Mouse (Mus musculus): ENCODE results near the gene Arl5c. TPM values are rescaled to one million over a fixed set of nuclear protein-coding genes. Genes with fewer than 3 reads are reported as not detected.
A peak's percentile ranks its signal among the peaks of the same experiment; 100 is the strongest.

Arl5c gene
- polyA plus RNA-seq, 1 experiment from 2014 or later, result 6.2 TPM

GRCm38 (mm10) chr11:98011716-98012115 lies 15.7 kb upstream of the Arl5c start:
- Histone ChIP-seq H3K9ac (ENCODE audit: low read length) (no peak overlapping the region), H3K9me3 (ENCODE audit: control insufficient read depth, low read length) (no peaks in the 10 kb centered on the region), H3K4me1 (replicated peaks; ENCODE audit: control insufficient read depth, insufficient read depth, low read length) (no peaks in the 10 kb centered on the region; the same call in 1 of the 2 replicates), H3K27ac (ENCODE audit: low read length) (no peak overlapping the region), H3K27me3 (ENCODE audit: control insufficient read depth, insufficient read depth, low read depth, low read length) (no peaks in the 10 kb centered on the region), H3K4me3 (ENCODE audit: low read length) (no peak overlapping the region), H3K36me3 (ENCODE audit: control insufficient read depth, insufficient read depth, low read length) (no peaks in the 10 kb centered on the region), H3K4me2 (ENCODE audit: low read depth, low read length) (no peak overlapping the region)
- ATAC-seq (ENCODE audit: low read depth), result no peak
- WGBS, result 55% methylated on average over 9 of the region's 9 CpGs

- Histone ChIP-seq H3K4me1 (replicated peaks; ENCODE audit: control insufficient read depth, insufficient read depth, low read length) (peaks cover 12% of the 10 kb centered on the region), H3K9me3 (ENCODE audit: control insufficient read depth, low read length) (no peaks in the 10 kb centered on the region), H3K9ac (ENCODE audit: low read length) (no peak overlapping the region), H3K27ac (ENCODE audit: low read length) (no peak overlapping the region), H3K36me3 (ENCODE audit: control insufficient read depth, insufficient read depth, low read length) (peaks cover 2% of the 10 kb centered on the region; the same call in 1 of the 2 replicates), H3K4me3 (ENCODE audit: low read length) (no peak overlapping the region), H3K4me2 (ENCODE audit: low read depth, low read length) (no peak overlapping the region), H3K27me3 (ENCODE audit: control insufficient read depth, insufficient read depth, low read depth, low read length) (no peaks in the 10 kb centered on the region)
- ATAC-seq (ENCODE audit: low read depth), result no peak
- WGBS, result 66% methylated on average over 11 of the region's 11 CpGs
Measured at GRCm38 (mm10) chr11:98008087-98008486, 12.1 kb upstream of the Arl5c start.

- Histone ChIP-seq H3K27me3 (ENCODE audit: control insufficient read depth, insufficient read depth, low read depth, low read length) (peaks cover 6% of the 10 kb centered on the region), H3K27ac (ENCODE audit: low read length) (no peak overlapping the region), H3K4me2 (ENCODE audit: low read depth, low read length) (no peak overlapping the region), H3K36me3 (ENCODE audit: control insufficient read depth, insufficient read depth, low read length) (peaks cover 2% of the 10 kb centered on the region; the same call in 1 of the 2 replicates), H3K9ac (ENCODE audit: low read length) (no peak overlapping the region), H3K9me3 (ENCODE audit: control insufficient read depth, low read length) (no peaks in the 10 kb centered on the region), H3K4me1 (replicated peaks; ENCODE audit: control insufficient read depth, insufficient read depth, low read length) (peaks cover 16% of the 10 kb centered on the region), H3K4me3 (ENCODE audit: low read length) (no peak overlapping the region)
- ATAC-seq (ENCODE audit: low read depth), result no peak
- WGBS, result 81% methylated on average over 10 of the region's 10 CpGs
Measured at GRCm38 (mm10) chr11:98005686-98006085, 9.7 kb upstream of the Arl5c start.

DNA sequence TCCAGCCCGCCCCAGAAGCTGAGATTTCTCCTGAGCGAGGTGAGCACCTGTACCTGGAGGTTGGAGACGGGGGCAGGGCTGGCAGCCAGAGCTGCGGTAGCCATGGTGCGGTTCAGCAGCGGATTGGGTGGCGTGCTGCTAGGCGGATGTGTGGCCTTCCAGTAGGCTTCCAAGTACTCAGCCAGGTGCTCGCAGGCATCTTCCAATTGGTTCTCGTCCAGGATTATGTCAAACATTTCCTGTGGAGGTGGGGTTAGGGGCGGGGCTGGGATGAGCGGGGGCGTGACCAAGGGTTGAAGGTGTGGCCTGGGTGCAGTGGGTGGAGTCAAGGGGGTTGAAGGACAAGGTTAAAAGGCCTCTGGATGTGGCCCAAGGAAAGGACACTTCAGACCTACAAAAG lies 9.1 kb upstream of the Arl5c start:
- WGBS, result 38% methylated on average over 13 of the region's 13 CpGs
- no peaks in the 10 kb centered on the region for H3K9me3 ChIP-seq (ENCODE audit: control insufficient read depth, low read length)
- no peak overlapping the region for H3K9ac ChIP-seq (ENCODE audit: low read length)
- ATAC-seq (ENCODE audit: low read depth), result 0 out of 2 replicates have a peak, but pooled peaks have one; percentile 18
- H3K4me2 ChIP-seq (ENCODE audit: low read depth, low read length), result no peak overlapping the region
- H3K27ac ChIP-seq (ENCODE audit: low read length), result no peak overlapping the region
- no peak overlapping the region for H3K4me3 ChIP-seq (ENCODE audit: low read length)
- H3K36me3 ChIP-seq (ENCODE audit: control insufficient read depth, insufficient read depth, low read length), result peaks cover 2% of the 10 kb centered on the region; the same call in 1 of the 2 replicates
- H3K4me1 ChIP-seq (replicated peaks; ENCODE audit: control insufficient read depth, insufficient read depth, low read length), result peaks cover 16% of the 10 kb centered on the region
- peaks cover 6% of the 10 kb centered on the region for H3K27me3 ChIP-seq (ENCODE audit: control insufficient read depth, insufficient read depth, low read depth, low read length)

DNA sequence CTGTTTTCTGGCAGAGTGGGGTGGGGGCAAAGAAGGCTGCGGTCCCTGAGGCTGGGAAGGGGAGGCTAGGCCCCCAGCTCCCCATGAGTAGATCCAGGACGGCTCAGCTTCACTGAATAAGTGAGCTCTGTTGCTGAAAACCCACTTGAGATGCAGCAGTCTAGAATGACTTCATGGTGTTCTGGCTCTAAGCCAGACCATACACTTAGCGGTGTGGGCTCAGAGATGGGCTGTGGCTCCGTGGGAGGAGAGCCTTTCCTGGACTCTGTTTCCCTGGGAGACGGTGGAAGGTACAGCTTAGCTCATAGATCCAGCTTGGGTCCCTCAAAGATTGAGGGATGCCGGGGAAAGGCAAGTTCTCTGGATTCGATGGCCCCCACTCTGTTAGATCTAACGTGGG lies 8.2 kb upstream of the Arl5c start:
- H3K27me3 ChIP-seq (ENCODE audit: control insufficient read depth, insufficient read depth, low read depth, low read length), result peaks cover 6% of the 10 kb centered on the region
- H3K36me3 ChIP-seq (ENCODE audit: control insufficient read depth, insufficient read depth, low read length), result peaks cover 2% of the 10 kb centered on the region; the same call in 1 of the 2 replicates
- H3K4me2 ChIP-seq (ENCODE audit: low read depth, low read length), result no peak overlapping the region
- H3K9me3 ChIP-seq (ENCODE audit: control insufficient read depth, low read length), result no peaks in the 10 kb centered on the region
- no peak overlapping the region for H3K9ac ChIP-seq (ENCODE audit: low read length)
- ATAC-seq (ENCODE audit: low read depth), result peak; percentile 26; the same call in 1 of the 2 replicates
- H3K27ac ChIP-seq (ENCODE audit: low read length), result no peak overlapping the region; the same call in 1 of the 2 replicates
- WGBS, result 58% methylated on average over 8 of the region's 8 CpGs
- peaks cover 16% of the 10 kb centered on the region for H3K4me1 ChIP-seq (replicated peaks; ENCODE audit: control insufficient read depth, insufficient read depth, low read length)
- no peak overlapping the region for H3K4me3 ChIP-seq (ENCODE audit: low read length)

GRCm38 (mm10) chr11:98003171-98003671 lies 7.2 kb upstream of the Arl5c start:
- ATAC-seq (ENCODE audit: low read depth), result peak; percentile 50; the same call in 1 of the 2 replicates
- Histone ChIP-seq H3K36me3 (ENCODE audit: control insufficient read depth, insufficient read depth, low read length) (peaks cover 2% of the 10 kb centered on the region; the same call in 1 of the 2 replicates), H3K27me3 (ENCODE audit: control insufficient read depth, insufficient read depth, low read depth, low read length) (peaks cover 6% of the 10 kb centered on the region), H3K27ac (ENCODE audit: low read length) (no peak overlapping the region), H3K4me1 (replicated peaks; ENCODE audit: control insufficient read depth, insufficient read depth, low read length) (peaks cover 16% of the 10 kb centered on the region), H3K4me3 (ENCODE audit: low read length) (peak overlapping the region; percentile 17; the same call in 1 of the 2 replicates), H3K4me2 (ENCODE audit: low read depth, low read length) (peak overlapping the region; percentile 38), H3K9ac (ENCODE audit: low read length) (peak overlapping the region; percentile 55), H3K9me3 (ENCODE audit: control insufficient read depth, low read length) (no peaks in the 10 kb centered on the region)
- WGBS, result 47% methylated on average over 17 of the region's 17 CpGs

DNA sequence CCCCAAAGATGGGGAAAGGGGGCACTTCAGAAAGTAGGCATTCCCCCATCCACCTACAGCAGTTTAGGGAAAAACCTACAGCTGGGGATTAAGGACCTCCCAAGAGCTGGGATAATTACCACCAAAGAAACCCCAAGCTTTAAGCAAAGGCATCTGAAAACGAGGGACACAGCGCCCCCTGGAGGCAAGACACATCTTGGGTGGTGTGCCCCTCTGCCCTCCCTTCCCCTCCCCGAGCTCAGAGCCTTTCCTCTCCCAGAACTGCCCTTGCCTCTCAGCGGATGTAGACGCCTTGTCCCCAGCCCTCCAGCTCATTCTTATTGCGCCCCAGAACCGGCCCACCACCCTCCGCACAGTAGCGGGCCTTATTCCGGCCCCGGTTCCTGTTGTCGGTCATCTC lies 6.6 kb upstream of the Arl5c start:
- peaks cover 16% of the 10 kb centered on the region for H3K4me1 ChIP-seq (replicated peaks; ENCODE audit: control insufficient read depth, insufficient read depth, low read length)
- peaks cover 2% of the 10 kb centered on the region; the same call in 1 of the 2 replicates for H3K36me3 ChIP-seq (ENCODE audit: control insufficient read depth, insufficient read depth, low read length)
- WGBS, result 26% methylated on average over 12 of the region's 12 CpGs
- peak overlapping the region; percentile 55 for H3K9ac ChIP-seq (ENCODE audit: low read length)
- no peak for ATAC-seq (ENCODE audit: low read depth)
- peaks cover 6% of the 10 kb centered on the region for H3K27me3 ChIP-seq (ENCODE audit: control insufficient read depth, insufficient read depth, low read depth, low read length)
- H3K4me3 ChIP-seq (ENCODE audit: low read length), result peak overlapping the region; percentile 17; the same call in 1 of the 2 replicates
- peak overlapping the region; percentile 38 for H3K4me2 ChIP-seq (ENCODE audit: low read depth, low read length)
- no peaks in the 10 kb centered on the region for H3K9me3 ChIP-seq (ENCODE audit: control insufficient read depth, low read length)
- no peak overlapping the region for H3K27ac ChIP-seq (ENCODE audit: low read length)

DNA sequence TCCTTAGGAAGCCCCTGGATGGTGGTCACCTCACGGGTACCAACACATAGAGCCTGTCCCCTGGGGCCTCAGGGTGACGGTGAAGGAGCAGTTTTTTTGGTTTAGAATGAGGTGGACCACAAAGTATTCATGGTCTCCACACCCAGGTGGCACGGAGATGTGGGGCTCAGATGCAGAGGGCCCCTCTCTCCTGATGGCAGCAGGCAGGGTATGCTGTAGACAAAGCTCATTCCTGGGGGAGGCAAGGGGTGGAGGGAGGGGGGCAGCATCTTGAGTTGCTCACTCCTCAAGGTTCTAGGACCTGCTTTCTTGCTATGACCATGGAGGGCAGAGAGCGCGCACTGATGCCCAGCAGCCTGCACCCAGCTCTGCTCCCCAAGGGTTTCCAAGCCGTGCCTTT lies 6.0 kb upstream of the Arl5c start:
- peaks cover 6% of the 10 kb centered on the region for H3K27me3 ChIP-seq (ENCODE audit: control insufficient read depth, insufficient read depth, low read depth, low read length)
- no peak overlapping the region for H3K4me3 ChIP-seq (ENCODE audit: low read length)
- no peak overlapping the region for H3K9ac ChIP-seq (ENCODE audit: low read length)
- no peaks in the 10 kb centered on the region for H3K9me3 ChIP-seq (ENCODE audit: control insufficient read depth, low read length)
- no peak for ATAC-seq (ENCODE audit: low read depth)
- H3K4me1 ChIP-seq (replicated peaks; ENCODE audit: control insufficient read depth, insufficient read depth, low read length), result peaks cover 16% of the 10 kb centered on the region
- H3K4me2 ChIP-seq (ENCODE audit: low read depth, low read length), result no peak overlapping the region
- no peak overlapping the region for H3K27ac ChIP-seq (ENCODE audit: low read length)
- WGBS, result 55% methylated on average over 6 of the region's 6 CpGs
- H3K36me3 ChIP-seq (ENCODE audit: control insufficient read depth, insufficient read depth, low read length), result peaks cover 2% of the 10 kb centered on the region; the same call in 1 of the 2 replicates

- no peaks in the 10 kb centered on the region for H3K9me3 ChIP-seq (ENCODE audit: control insufficient read depth, low read length)
- H3K27ac ChIP-seq (ENCODE audit: low read length), result no peak overlapping the region
- no peak for ATAC-seq (ENCODE audit: low read depth)
- no peak overlapping the region for H3K4me3 ChIP-seq (ENCODE audit: low read length)
- peaks cover 6% of the 10 kb centered on the region for H3K27me3 ChIP-seq (ENCODE audit: control insufficient read depth, insufficient read depth, low read depth, low read length)
- H3K4me2 ChIP-seq (ENCODE audit: low read depth, low read length), result no peak overlapping the region
- WGBS, result 34% methylated on average over 11 of the region's 11 CpGs
- H3K4me1 ChIP-seq (replicated peaks; ENCODE audit: control insufficient read depth, insufficient read depth, low read length), result peaks cover 16% of the 10 kb centered on the region
- H3K36me3 ChIP-seq (ENCODE audit: control insufficient read depth, insufficient read depth, low read length), result peaks cover 2% of the 10 kb centered on the region; the same call in 1 of the 2 replicates
- H3K9ac ChIP-seq (ENCODE audit: low read length), result no peak overlapping the region
Measured at GRCm38 (mm10) chr11:98001351-98001824, 5.4 kb upstream of the Arl5c start.
